Mouse (Mus musculus) MEL (cell line): Measurements from ENCODE around the gene Dusp13. TPM values are rescaled to one million over a fixed set of nuclear protein-coding genes. Genes with fewer than 3 reads are reported as not detected.
A peak's percentile ranks its signal among the peaks of the same experiment; 100 is the strongest.

Experiments
- DNase-seq: peaks from one replicate; pipeline ENCODE4 v3.0.0; 2011; ENCODE audit warnings: low read depth, low spot score
- H3K27ac ChIP-seq: 2 replicates; pipeline ENCODE4 v1.5.1; 2012; ENCODE audit warnings: low read depth, mild to moderate bottlenecking, control low read depth, low read length, moderate library complexity; ENCODE audit not compliant: control insufficient read depth
- H3K27me3 ChIP-seq, 2 experiments: fragments of 150-350 bp in 1 of 2; sonication (generic) in 1 of 2; 2 replicates each; pipeline ENCODE4 v1.6.1; 2012; ENCODE audit warnings: low read length in 2 of 2, mild to moderate bottlenecking in 2 of 2, improper control_type of control experiment in 1 of 2, moderate library complexity in 1 of 2; ENCODE audit not compliant: insufficient read depth in 2 of 2, control insufficient read depth in 1 of 2
- H3K36me3 ChIP-seq, 2 experiments: 2 replicates each; pipeline ENCODE4 v1.6.1; 2012 to 2014; ENCODE audit warnings: low read length in 2 of 2, improper control_type of control experiment in 1 of 2, inconsistent platforms in 1 of 2, mild to moderate bottlenecking in 1 of 2; ENCODE audit not compliant: insufficient read depth in 2 of 2, control insufficient read depth in 1 of 2
- H3K4me1 ChIP-seq, 2 experiments: fragments of 150-350 bp in 1 of 2; sonication (generic) in 1 of 2; 2 replicates each; pipeline ENCODE4 v1.6.1; 2012; ENCODE audit warnings: low read length in 2 of 2, improper control_type of control experiment in 1 of 2, mild to moderate bottlenecking in 1 of 2; ENCODE audit not compliant: insufficient read depth in 2 of 2, control insufficient read depth in 1 of 2
- H3K4me3 ChIP-seq, 2 experiments: fragments of 150-350 bp in 1 of 2; sonication (generic) in 1 of 2; 2 replicates each; pipeline ENCODE4 v1.5.1; 2012; ENCODE audit warnings: low read depth in 2 of 2, low read length in 2 of 2, mild to moderate bottlenecking in 2 of 2, moderate library complexity in 2 of 2, control low read depth in 1 of 2, improper control_type of control experiment in 1 of 2; ENCODE audit not compliant: control insufficient read depth in 1 of 2, insufficient read depth in 1 of 2
- H3K79me2 ChIP-seq: 2 replicates; pipeline ENCODE4 v1.6.1; 2012; ENCODE audit warnings: mild to moderate bottlenecking, low read length, moderate library complexity; ENCODE audit not compliant: control insufficient read depth, poor library complexity, insufficient read depth
- H3K9ac ChIP-seq: 2 replicates; pipeline ENCODE4 v1.6.1; 2012; ENCODE audit warnings: low read depth, mild to moderate bottlenecking, control low read depth, low read length, moderate library complexity; ENCODE audit not compliant: control insufficient read depth, poor library complexity, severe bottlenecking
- H3K9me3 ChIP-seq: fragments of 150-350 bp; sonication (generic); replicated peaks from 2 replicates; pipeline ENCODE4 v1.6.1; 2012; ENCODE audit warnings: mild to moderate bottlenecking, low read length, improper control_type of control experiment, moderate library complexity; ENCODE audit not compliant: insufficient read depth
- CHD1 ChIP-seq: IDR thresholded peaks from 2 replicates; pipeline ENCODE4 v1.6.1; 2012; ENCODE audit warnings: low read depth, mild to moderate bottlenecking, inconsistent platforms, low read length, improper control_type of control experiment
- CHD2 ChIP-seq: IDR thresholded peaks from 2 replicates; pipeline ENCODE4 v1.6.1; 2011; ENCODE audit warnings: low read length, improper control_type of control experiment
- CTCF ChIP-seq, 3 experiments: IDR thresholded peaks in 2 of 3; conservative IDR thresholded peaks in 1 of 3; 2 replicates each; pipeline ENCODE4 v1.5.1; 2011 to 2012; ENCODE audit warnings: low read length in 3 of 3, low read depth in 2 of 3, mild to moderate bottlenecking in 2 of 3, improper control_type of control experiment in 1 of 3, inconsistent platforms in 1 of 3, mixed read lengths in 1 of 3, moderate library complexity in 1 of 3; ENCODE audit not compliant: control insufficient read depth in 1 of 3, insufficient read depth in 1 of 3, poor library complexity in 1 of 3, severe bottlenecking in 1 of 3
- E2F4 ChIP-seq: IDR thresholded peaks from 2 replicates; pipeline ENCODE4 v1.6.1; 2011; ENCODE audit warnings: low read depth, low read length, improper control_type of control experiment, borderline replicate concordance
- ELF1 ChIP-seq: IDR thresholded peaks from 2 replicates; pipeline ENCODE4 v1.6.1; 2014; ENCODE audit warnings: low read depth, mild to moderate bottlenecking, inconsistent platforms, low read length, improper control_type of control experiment, moderate library complexity
- EP300 ChIP-seq, 2 experiments: IDR thresholded peaks; 2 replicates each; pipeline ENCODE4 v1.6.1; 2011; ENCODE audit warnings: improper control_type of control experiment in 2 of 2, low read length in 2 of 2, low read depth in 1 of 2, mild to moderate bottlenecking in 1 of 2
- ETS1 ChIP-seq: IDR thresholded peaks from 2 replicates; pipeline ENCODE4 v1.6.1; 2012; ENCODE audit warnings: low read depth, mild to moderate bottlenecking, inconsistent platforms, low read length, improper control_type of control experiment, moderate library complexity
- GATA1 ChIP-seq: IDR thresholded peaks from 2 replicates; pipeline ENCODE4 v1.6.1; 2011; ENCODE audit warnings: low read depth, low read length, improper control_type of control experiment
- MAZ ChIP-seq: IDR thresholded peaks from 2 replicates; pipeline ENCODE4 v1.6.1; 2012; ENCODE audit warnings: low read depth, mild to moderate bottlenecking, inconsistent platforms, low read length, improper control_type of control experiment
- MXI1 ChIP-seq: IDR thresholded peaks from 2 replicates; pipeline ENCODE4 v1.6.1; 2011; ENCODE audit warnings: mild to moderate bottlenecking, low read depth, low read length, improper control_type of control experiment
- MYC ChIP-seq: IDR thresholded peaks from 2 replicates; pipeline ENCODE4 v1.6.1; 2011; ENCODE audit warnings: low read depth, mild to moderate bottlenecking, low read length, improper control_type of control experiment, moderate library complexity
- NELFE ChIP-seq: IDR thresholded peaks from 2 replicates; pipeline ENCODE4 v1.6.1; 2011; ENCODE audit warnings: low read depth, low read length, improper control_type of control experiment
- NRF1 ChIP-seq: IDR thresholded peaks from 2 replicates; pipeline ENCODE4 v1.6.1; 2014; ENCODE audit warnings: low read depth, mild to moderate bottlenecking, inconsistent platforms, low read length, improper control_type of control experiment, moderate library complexity; ENCODE audit not compliant: poor library complexity, insufficient read depth, severe bottlenecking
- POLR2A ChIP-seq, 2 experiments: IDR thresholded peaks; 2 replicates each; pipeline ENCODE4 v1.6.1; 2011 to 2012; ENCODE audit warnings: low read length in 2 of 2, mild to moderate bottlenecking in 2 of 2, control low read depth in 1 of 2, improper control_type of control experiment in 1 of 2, low read depth in 1 of 2, moderate library complexity in 1 of 2; ENCODE audit not compliant: control insufficient read depth in 1 of 2, insufficient read depth in 1 of 2, poor library complexity in 1 of 2
- POLR2AphosphoS5 ChIP-seq: IDR thresholded peaks from 2 replicates; pipeline ENCODE4 v1.6.1; 2012; ENCODE audit warnings: low read depth, borderline replicate concordance, mild to moderate bottlenecking, inconsistent platforms, low read length, moderate library complexity, mixed read lengths
- RAD21 ChIP-seq: IDR thresholded peaks from 2 replicates; pipeline ENCODE4 v1.6.1; 2011; ENCODE audit warnings: mild to moderate bottlenecking, low read depth, low read length, improper control_type of control experiment
- RCOR1 ChIP-seq: IDR thresholded peaks from 2 replicates; pipeline ENCODE4 v1.6.1; 2012; ENCODE audit warnings: low read depth, mild to moderate bottlenecking, inconsistent platforms, low read length, improper control_type of control experiment
- SIN3A ChIP-seq: IDR thresholded peaks from 2 replicates; pipeline ENCODE4 v1.6.1; 2012; ENCODE audit warnings: low read length, improper control_type of control experiment, inconsistent platforms
- TBP ChIP-seq: IDR thresholded peaks from 2 replicates; pipeline ENCODE4 v1.8.0; 2011; ENCODE audit warnings: low read depth, low read length, improper control_type of control experiment
- USF1 ChIP-seq: IDR thresholded peaks from 2 replicates; pipeline ENCODE4 v1.6.1; 2014; ENCODE audit warnings: low read depth, mild to moderate bottlenecking, inconsistent platforms, low read length, improper control_type of control experiment, moderate library complexity
- ZC3H11A ChIP-seq: IDR thresholded peaks from 2 replicates; pipeline ENCODE4 v1.6.1; 2012; ENCODE audit warnings: low read depth, mild to moderate bottlenecking, inconsistent platforms, low read length, improper control_type of control experiment
- ZNF384 ChIP-seq: IDR thresholded peaks from 2 replicates; pipeline ENCODE4 v1.6.1; 2012; ENCODE audit warnings: low read depth, mild to moderate bottlenecking, inconsistent platforms, low read length, improper control_type of control experiment
- polyA plus RNA-seq, 2 experiments: library from polyadenylated mRNA; stranded (reverse) in 1 of 2; unstranded in 1 of 2; fragments of >175 nt in 1 of 2; fragments of >200 nt in 1 of 2; gene quantifications; 2 replicates each; pipeline versions ENCODE4 v1.2.1 to v1.2.4; 2012; ENCODE audit warnings: low replicate concordance in 2 of 2, low read depth in 1 of 2; ENCODE audit not compliant: insufficient read length in 2 of 2, insufficient read depth in 1 of 2, missing spikeins in 1 of 2
- total RNA-seq: library from RNA; depleted of rRNA; stranded (reverse); fragments of 300-350 nt; gene quantifications from 2 replicates; pipeline ENCODE4 v1.2.3, GENCODE M21; 2012

Dusp13 gene
- total and polyA plus RNA-seq, 3 experiments, result 0.08 TPM; not detected in 2

GRCm38 (mm10) chr14:21741314-21741713, 9.7 kb downstream of the Dusp13 start:
- no peaks in the 10 kb centered on the region for H3K36me3 ChIP-seq
- DNase-seq, result no peak
- TF ChIP-seq NRF1, result no peak
- TF ChIP-seq, all 39 proteins: peak for 0
- peak overlapping the region; percentile 42 for H3K9ac ChIP-seq
- H3K79me2 ChIP-seq, result no peaks in the 10 kb centered on the region
- H3K27ac ChIP-seq, result no peak overlapping the region
- H3K4me3 ChIP-seq, result peak overlapping the region in 1 of 2 experiments; percentile 36; a peak in 1 of 4 replicates
- no peaks in the 10 kb centered on the region for H3K4me1 ChIP-seq
- H3K9me3 ChIP-seq, result no peaks in the 10 kb centered on the region
- H3K27me3 ChIP-seq, result no peaks in the 10 kb centered on the region

GRCm38 (mm10) chr14:21740345-21740744, 10.6 kb downstream of the Dusp13 start:
- Histone ChIP-seq H3K4me1 (no peaks in the 10 kb centered on the region), H3K79me2 (no peaks in the 10 kb centered on the region), H3K27me3 (no peaks in the 10 kb centered on the region), H3K9ac (no peak overlapping the region), H3K4me3 (no peak overlapping the region), H3K27ac (no peak overlapping the region), H3K9me3 (no peaks in the 10 kb centered on the region), H3K36me3 (no peaks in the 10 kb centered on the region)
- TF ChIP-seq TBP, result no peak
- TF ChIP-seq NELFE, result no peak
- TF ChIP-seq ETS1, result no peak
- no peak for TF ChIP-seq ZNF384
- no peak for TF ChIP-seq CHD1
- TF ChIP-seq CTCF (IDR thresholded peaks at IDR 0.05 in 2 of 3, conservative IDR thresholded peaks at IDR 0.05 in 1 of 3; ENCODE audit: control insufficient read depth in 1 of 3, insufficient read depth in 1 of 3, low read depth in 2 of 3, low read length in 3 of 3, poor library complexity in 1 of 3, severe bottlenecking in 1 of 3), result no peak
- TF ChIP-seq USF1, result no peak
- no peak for TF ChIP-seq RAD21
- TF ChIP-seq MYC, result no peak
- no peak for TF ChIP-seq MAZ
- TF ChIP-seq EP300 (IDR thresholded peaks at IDR 0.05; ENCODE audit: low read depth in 1 of 2, low read length in 2 of 2), result no peak
- no peak for TF ChIP-seq SIN3A
- no peak for DNase-seq

- no peak for TF ChIP-seq TBP
- TF ChIP-seq SIN3A, result no peak
- no peak for TF ChIP-seq ZC3H11A
- TF ChIP-seq POLR2AphosphoS5, result no peak
- no peak for TF ChIP-seq CHD2
- TF ChIP-seq CHD1, result no peak
- TF ChIP-seq POLR2A (IDR thresholded peaks at IDR 0.05; ENCODE audit: control insufficient read depth in 1 of 2, insufficient read depth in 1 of 2, low read depth in 1 of 2, low read length in 2 of 2, poor library complexity in 1 of 2), result no peak
- no peak for TF ChIP-seq E2F4
- no peak for TF ChIP-seq MXI1
- TF ChIP-seq MYC, result no peak
- no peak for TF ChIP-seq MAZ
- TF ChIP-seq RCOR1, result no peak
- no peak for TF ChIP-seq GATA1
- no peak for TF ChIP-seq ELF1
- no peak for TF ChIP-seq ETS1
- H3K36me3 ChIP-seq, result no peaks in the 10 kb centered on the region
- H3K9me3 ChIP-seq, result no peaks in the 10 kb centered on the region
- H3K9ac ChIP-seq, result no peak overlapping the region
- DNase-seq, result no peak
- H3K27ac ChIP-seq, result no peak overlapping the region
- no peaks in the 10 kb centered on the region for H3K4me1 ChIP-seq
- H3K4me3 ChIP-seq, result no peak overlapping the region
- H3K79me2 ChIP-seq, result no peaks in the 10 kb centered on the region
- H3K27me3 ChIP-seq, result no peaks in the 10 kb centered on the region
Observed at GRCm38 (mm10) chr14:21733131-21733905, 17.7 kb downstream of the Dusp13 start.
